Mouse (Mus musculus) limb, embryonic 11.5 days (tissue): Measurements from ENCODE around the gene Pick1. TPM values are rescaled to one million over a fixed set of nuclear protein-coding genes. Genes with fewer than 3 reads are reported as not detected.
A peak's percentile ranks its signal among the peaks of the same experiment; 100 is the strongest.

Experiments used
- ATAC-seq: fragments of 200-750 bp; cut with Nextera tagmentation; 2 replicates; pipeline ENCODE4 v1.8.0; 2017; ENCODE audit warnings: low read depth; ENCODE audit not compliant: insufficient number of reproducible peaks, low FRiP score, low TSS enrichment
- DNase-seq: peaks from one replicate; pipeline ENCODE4 v3.0.0-alpha.2; 2015; ENCODE audit warnings: low spot score
- H3K27ac ChIP-seq: fragments of 300-500 bp; sonication (generic); replicated peaks from 2 replicates; pipeline ENCODE4 v1.5.1; 2014; ENCODE audit warnings: low read depth, mild to moderate bottlenecking, low read length
- H3K27me3 ChIP-seq: fragments of 300-500 bp; sonication (generic); 2 replicates; pipeline ENCODE4 v1.6.1; 2014; ENCODE audit warnings: mild to moderate bottlenecking, low read length, mixed read lengths; ENCODE audit not compliant: control insufficient read depth, insufficient read depth
- H3K36me3 ChIP-seq: fragments of 300-500 bp; sonication (generic); 2 replicates; pipeline ENCODE4 v1.6.1; 2014; ENCODE audit warnings: mild to moderate bottlenecking, low read length, moderate library complexity, mixed read lengths; ENCODE audit not compliant: control insufficient read depth, insufficient read depth
- H3K4me1 ChIP-seq: fragments of 300-500 bp; sonication (generic); 2 replicates; pipeline ENCODE4 v1.6.1; 2014; ENCODE audit warnings: low read length, mixed read lengths; ENCODE audit not compliant: control insufficient read depth, insufficient read depth
- H3K4me2 ChIP-seq: fragments of 300-500 bp; sonication (generic); 2 replicates; pipeline ENCODE4 v1.6.1; 2014; ENCODE audit warnings: low read depth, mild to moderate bottlenecking, moderate library complexity; ENCODE audit not compliant: severe bottlenecking
- H3K4me3 ChIP-seq: fragments of 300-500 bp; sonication (generic); 2 replicates; pipeline ENCODE4 v1.5.1; 2014; ENCODE audit warnings: low read depth, low read length
- H3K9ac ChIP-seq: fragments of 300-500 bp; sonication (generic); 2 replicates; pipeline ENCODE4 v1.6.1; 2014; ENCODE audit warnings: mild to moderate bottlenecking, low read length
- H3K9me3 ChIP-seq: fragments of 300-500 bp; sonication (generic); 2 replicates; pipeline ENCODE4 v1.6.1; 2016; ENCODE audit warnings: low read length; ENCODE audit not compliant: control insufficient read depth
- WGBS: fragments of 180-500 bp; shearing (Covaris S2); extraction: QIAGEN DNeasy Blood & Tissue Kit; methylation state at CpG from one replicate; pipeline ENCODE4 v1.1.7; 2014; 5-methylcytosine and 5-hydroxymethylcytosine counted together
- polyA plus RNA-seq: library from polyadenylated mRNA; unstranded; fragments of >200 nt; fragmentation: Nextera tagmentation; extraction: Ambion mirVana; gene quantifications from 2 replicates; pipeline ENCODE4 v1.2.1, GENCODE M21; 2014

The Pick1 gene
- polyA plus RNA-seq, 1 experiment from 2014 or later = 23.6 TPM

DNA sequence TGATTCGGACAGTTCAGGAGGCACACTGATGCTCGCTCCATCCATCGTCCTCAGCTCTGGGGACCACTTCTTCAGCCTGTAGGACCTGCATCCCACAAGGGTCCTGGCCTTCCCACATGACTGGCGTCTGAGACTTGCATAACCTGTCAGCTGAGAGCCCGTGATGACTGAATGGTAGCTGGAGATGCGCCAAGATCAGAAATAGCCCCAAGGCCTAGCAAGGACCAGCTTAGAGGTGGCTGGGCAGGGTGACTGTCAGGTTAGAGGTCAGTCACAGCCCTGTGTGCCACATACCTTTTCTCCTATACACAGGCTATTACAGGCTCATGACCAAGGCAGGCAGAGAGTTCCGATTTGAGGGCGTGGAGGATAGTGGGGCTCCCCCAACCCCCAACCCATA is 33.5 kb upstream of the Pick1 start:
- no peaks in the 10 kb centered on the region for H3K27me3 ChIP-seq
- no peaks in the 10 kb centered on the region for H3K36me3 ChIP-seq
- ATAC-seq = no peak
- no peak for DNase-seq
- H3K4me1 ChIP-seq = peaks cover 4% of the 10 kb centered on the region; the same call in 1 of the 2 replicates
- no peak overlapping the region for H3K4me2 ChIP-seq
- no peak overlapping the region for H3K4me3 ChIP-seq
- no peak overlapping the region for H3K9ac ChIP-seq
- H3K27ac ChIP-seq = no peak overlapping the region
- 84% methylated on average over 8 of the region's 8 CpGs for WGBS
- no peaks in the 10 kb centered on the region for H3K9me3 ChIP-seq

DNA sequence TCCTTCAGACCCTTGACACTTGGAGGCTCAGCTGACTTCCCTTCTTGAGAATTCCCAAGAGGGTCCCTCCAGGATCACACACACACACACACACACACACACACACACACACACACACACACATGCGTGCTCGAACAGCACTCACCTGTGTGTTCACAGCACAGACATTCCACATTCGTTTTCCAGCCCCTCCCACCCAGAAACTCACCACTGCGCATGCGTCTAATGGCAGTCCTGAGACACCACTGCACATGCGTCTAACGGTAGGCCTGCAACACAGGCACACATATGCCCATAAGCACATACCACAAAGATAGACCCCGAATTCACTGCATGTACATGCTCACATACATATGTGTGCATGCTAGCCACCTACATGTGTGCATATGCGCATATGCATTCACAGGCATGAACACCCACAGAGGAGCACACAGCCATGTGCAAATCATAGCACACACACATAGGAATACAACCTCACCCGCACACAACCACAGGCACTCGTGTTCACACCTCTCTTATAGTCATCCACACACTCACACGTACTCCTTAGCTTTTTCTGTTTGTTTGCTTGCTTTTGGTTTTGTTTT is 29.5 kb upstream of the Pick1 start:
- Histone ChIP-seq H3K27ac (no peak overlapping the region), H3K27me3 (no peaks in the 10 kb centered on the region), H3K9ac (no peak overlapping the region), H3K36me3 (no peaks in the 10 kb centered on the region), H3K4me2 (no peak overlapping the region), H3K4me1 (peaks cover 12% of the 10 kb centered on the region), H3K4me3 (no peak overlapping the region), H3K9me3 (no peaks in the 10 kb centered on the region)
- ATAC-seq (no peak), DNase-seq (no peak)
- WGBS = 91% methylated on average over 12 of the region's 12 CpGs

DNA sequence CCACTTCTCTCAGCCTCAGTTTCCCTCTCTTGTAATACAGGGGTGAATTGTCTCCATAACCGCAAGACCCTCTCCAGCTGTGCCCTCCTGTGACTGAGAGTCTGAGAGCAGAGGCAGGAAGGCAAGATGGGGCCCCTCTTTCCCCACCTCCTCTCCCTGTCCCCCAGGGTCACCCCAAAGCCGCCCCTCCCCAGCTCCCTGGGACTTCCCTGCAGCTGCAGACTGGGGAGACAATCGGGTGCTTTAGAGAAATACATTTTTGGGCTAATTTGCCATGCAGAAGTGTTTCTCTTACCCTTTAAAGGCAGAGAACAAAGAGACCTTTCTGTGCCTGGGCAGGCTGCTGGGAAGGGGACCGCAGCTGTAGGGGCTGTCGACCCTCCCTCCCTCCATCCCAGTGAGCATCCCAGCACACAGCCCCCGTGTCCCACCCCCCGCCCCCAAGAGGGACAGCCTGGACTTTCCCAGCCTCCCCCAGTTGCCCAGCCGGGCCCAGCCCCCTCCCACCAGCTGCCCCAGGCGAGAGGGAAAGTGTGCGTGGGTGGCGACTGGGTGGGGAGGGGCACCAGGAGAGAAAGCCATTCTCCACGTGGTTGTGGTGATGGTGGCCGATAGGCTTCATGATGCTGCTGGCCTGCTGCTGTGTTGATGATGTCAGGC is 27.4 kb upstream of the Pick1 start:
- no peaks in the 10 kb centered on the region for H3K36me3 ChIP-seq
- H3K27me3 ChIP-seq = no peaks in the 10 kb centered on the region
- H3K9ac ChIP-seq = peak overlapping the region; percentile 8
- peaks cover 12% of the 10 kb centered on the region for H3K4me1 ChIP-seq
- DNase-seq = peak; percentile 41
- peak overlapping the region; percentile 37; the same call in 1 of the 2 replicates for H3K27ac ChIP-seq
- H3K4me2 ChIP-seq = peak overlapping the region; percentile 17; the same call in 1 of the 2 replicates
- peak; percentile 61; the same call in 1 of the 2 replicates for ATAC-seq
- 26% methylated on average over 13 of the region's 13 CpGs for WGBS
- no peaks in the 10 kb centered on the region for H3K9me3 ChIP-seq
- no peak overlapping the region for H3K4me3 ChIP-seq

DNA sequence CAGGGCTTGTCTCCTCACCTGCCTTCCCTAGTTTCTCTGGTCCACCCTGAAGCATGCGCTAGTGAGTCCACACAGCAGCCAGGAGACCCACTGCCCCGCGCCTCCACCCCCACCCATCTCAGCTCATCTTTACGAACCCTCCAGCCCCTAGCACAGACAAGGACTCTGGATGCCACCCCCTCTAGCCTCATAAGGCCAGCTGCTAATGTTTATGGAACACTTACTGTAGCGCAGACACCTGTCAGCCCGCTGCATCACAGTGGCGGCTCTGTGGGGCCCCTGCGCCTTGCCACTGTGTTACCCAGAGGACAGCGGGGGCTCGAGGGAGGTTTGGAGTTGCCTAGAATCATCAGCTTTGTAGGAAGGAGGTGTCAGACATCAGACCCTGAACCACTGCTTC is 26.4 kb upstream of the Pick1 start:
- H3K4me2 ChIP-seq = no peak overlapping the region
- DNase-seq = no peak
- no peak overlapping the region for H3K9ac ChIP-seq
- WGBS = 22% methylated on average over 10 of the region's 10 CpGs
- ATAC-seq = peak; percentile 9; the same call in 1 of the 2 replicates
- H3K9me3 ChIP-seq = no peaks in the 10 kb centered on the region
- peak overlapping the region; percentile 22; the same call in 1 of the 2 replicates for H3K27ac ChIP-seq
- no peak overlapping the region for H3K4me3 ChIP-seq
- no peaks in the 10 kb centered on the region for H3K36me3 ChIP-seq
- peaks cover 12% of the 10 kb centered on the region for H3K4me1 ChIP-seq
- no peaks in the 10 kb centered on the region for H3K27me3 ChIP-seq

DNA sequence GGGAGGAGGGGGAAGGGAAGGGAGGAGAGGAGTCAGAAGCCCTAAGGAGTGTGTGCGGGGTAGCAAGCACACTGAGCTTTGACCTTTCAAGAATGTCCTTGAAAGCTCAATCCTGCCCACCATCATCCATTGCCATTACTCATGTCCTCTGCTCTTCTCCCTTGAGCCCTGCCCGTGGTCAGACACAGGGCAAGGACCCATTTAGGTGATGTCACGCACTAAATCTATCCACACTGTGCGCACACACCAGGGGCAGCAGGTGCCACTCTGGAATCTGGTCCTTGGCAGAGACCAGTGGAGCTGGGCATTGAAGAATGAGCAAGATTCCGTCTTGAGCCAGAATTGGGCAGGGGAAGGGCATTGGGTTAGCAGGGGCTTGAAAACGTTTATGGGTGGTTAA is 20.8 kb upstream of the Pick1 start:
- H3K27me3 ChIP-seq = no peaks in the 10 kb centered on the region
- no peak overlapping the region for H3K9ac ChIP-seq
- ATAC-seq = no peak
- H3K27ac ChIP-seq = no peak overlapping the region
- H3K4me3 ChIP-seq = no peak overlapping the region
- 78% methylated on average over 6 of the region's 6 CpGs for WGBS
- H3K4me1 ChIP-seq = no peaks in the 10 kb centered on the region
- no peaks in the 10 kb centered on the region for H3K36me3 ChIP-seq
- H3K9me3 ChIP-seq = no peaks in the 10 kb centered on the region
- no peak for DNase-seq
- no peak overlapping the region for H3K4me2 ChIP-seq

DNA sequence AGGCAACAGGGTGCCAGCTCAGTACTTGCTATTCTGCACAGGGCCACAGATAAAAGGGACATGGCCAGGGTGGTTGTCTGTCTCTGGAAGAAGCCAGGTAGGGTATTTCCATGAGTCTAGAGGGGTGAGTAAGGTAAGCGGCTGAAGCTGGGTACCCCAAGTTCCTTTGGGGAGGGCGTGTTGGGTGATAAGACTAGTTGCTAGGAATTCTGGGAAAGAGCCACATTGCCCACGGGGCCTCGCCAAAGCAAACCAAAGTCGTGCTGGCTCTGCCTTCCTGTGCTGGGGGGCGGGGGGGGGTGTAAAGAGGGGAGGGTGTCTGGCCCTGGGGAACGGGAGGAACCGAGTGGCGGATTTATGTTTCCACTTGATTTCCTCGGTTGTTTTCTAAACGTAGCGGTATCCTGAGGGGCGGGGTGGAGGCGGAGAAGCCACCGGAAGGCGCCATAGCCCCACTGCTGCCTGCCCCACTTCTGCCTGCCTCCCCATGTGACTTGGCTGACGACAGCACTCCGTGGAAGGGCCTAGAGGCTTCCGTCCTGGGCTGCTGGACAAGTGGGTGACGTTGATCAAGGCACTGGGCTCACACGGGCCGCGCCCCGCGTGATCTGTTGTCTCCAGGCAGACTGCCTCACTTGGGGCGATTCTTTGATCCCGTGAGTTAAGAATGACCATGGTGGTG is 20.1 kb upstream of the Pick1 start:
- 77% methylated on average over 27 of the region's 27 CpGs for WGBS
- DNase-seq (no peak), ATAC-seq (no peak)
- H3K36me3 ChIP-seq = no peaks in the 10 kb centered on the region
- H3K4me1 ChIP-seq = no peaks in the 10 kb centered on the region
- no peaks in the 10 kb centered on the region for H3K9me3 ChIP-seq
- H3K27ac ChIP-seq = no peak overlapping the region
- no peak overlapping the region for H3K4me3 ChIP-seq
- H3K27me3 ChIP-seq = no peaks in the 10 kb centered on the region
- no peak overlapping the region for H3K9ac ChIP-seq
- H3K4me2 ChIP-seq = no peak overlapping the region

DNA sequence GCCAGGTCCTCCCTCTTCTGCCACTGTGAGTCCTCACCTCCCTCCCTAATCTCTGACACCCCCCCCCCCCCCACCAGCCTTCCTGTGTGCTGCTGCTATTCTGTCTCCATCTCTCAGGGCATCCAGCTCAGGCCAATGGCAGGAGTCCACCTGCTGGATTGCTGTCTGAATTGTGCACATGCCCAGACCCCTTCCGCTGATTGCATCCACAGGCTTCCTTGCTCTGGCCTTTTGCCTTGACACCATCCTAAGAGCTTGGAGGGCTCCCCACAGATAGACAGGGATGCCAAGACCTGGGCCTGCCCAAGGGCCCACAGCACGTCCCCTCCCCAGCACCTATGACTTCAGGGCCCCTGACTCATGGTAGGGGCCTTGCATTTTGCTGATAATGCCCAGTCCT is 18.6 kb upstream of the Pick1 start:
- Histone ChIP-seq H3K9ac (no peak overlapping the region), H3K4me2 (no peak overlapping the region), H3K4me3 (no peak overlapping the region), H3K36me3 (no peaks in the 10 kb centered on the region), H3K9me3 (no peaks in the 10 kb centered on the region), H3K4me1 (no peaks in the 10 kb centered on the region), H3K27ac (no peak overlapping the region), H3K27me3 (no peaks in the 10 kb centered on the region)
- DNase-seq (no peak), ATAC-seq (no peak)
- 83% methylated on average over 2 of the region's 2 CpGs for WGBS

DNA sequence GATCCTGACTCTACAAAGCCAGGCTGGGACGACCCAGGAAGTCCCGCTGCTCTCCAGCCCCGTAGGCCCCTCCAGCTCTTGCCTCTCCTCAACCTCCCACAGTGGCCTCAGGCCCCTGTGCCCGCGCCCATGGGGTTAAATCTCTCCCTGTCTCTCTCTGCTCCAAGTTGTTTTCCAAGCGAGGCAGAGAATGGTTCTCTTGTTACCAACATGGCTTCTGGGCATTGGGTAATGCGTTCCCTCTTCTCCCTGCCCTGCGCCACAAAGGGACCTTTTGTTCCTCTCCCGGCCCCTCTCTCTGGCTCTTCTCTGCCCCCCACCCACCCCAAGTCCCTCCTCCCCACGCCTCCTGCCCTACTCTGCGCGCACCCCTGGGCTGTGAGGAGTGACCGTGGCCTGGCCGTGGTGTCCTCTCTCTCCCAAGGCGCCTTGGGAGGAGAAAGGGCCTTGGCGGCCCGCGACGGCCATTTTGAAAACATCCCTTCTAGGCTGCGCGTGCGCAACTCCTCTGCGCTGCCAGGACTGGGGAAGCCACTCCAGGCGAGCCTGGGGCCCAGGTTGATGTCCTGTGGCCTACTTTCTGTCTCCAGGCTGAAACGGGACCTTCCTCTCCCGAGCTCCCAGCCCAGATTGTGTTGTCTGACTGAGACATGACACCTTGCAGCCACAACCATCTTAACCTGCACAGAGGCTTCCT is 16.1 kb upstream of the Pick1 start:
- DNase-seq (no peak), ATAC-seq (no peak)
- no peak overlapping the region for H3K4me3 ChIP-seq
- no peaks in the 10 kb centered on the region for H3K4me1 ChIP-seq
- H3K36me3 ChIP-seq = no peaks in the 10 kb centered on the region
- H3K27me3 ChIP-seq = no peaks in the 10 kb centered on the region
- no peak overlapping the region for H3K27ac ChIP-seq
- no peak overlapping the region for H3K4me2 ChIP-seq
- no peaks in the 10 kb centered on the region for H3K9me3 ChIP-seq
- WGBS = 91% methylated on average over 26 of the region's 26 CpGs
- no peak overlapping the region for H3K9ac ChIP-seq
